Mouse (Mus musculus) heart, embryonic 13.5 days (tissue): ENCODE results near the gene Snph. TPM values are rescaled to one million over a fixed set of nuclear protein-coding genes. Genes with fewer than 3 reads are reported as not detected.

ENCODE experiments used
- ATAC-seq: fragments of 200-750 bp; cut with Nextera tagmentation; 2 replicates; pipeline ENCODE4 v1.8.0; 2017; ENCODE audit warnings: moderate TSS enrichment; ENCODE audit not compliant: insufficient number of reproducible peaks, low FRiP score, low TSS enrichment; ENCODE audit errors: extremely low read depth
- H3K27ac ChIP-seq: fragments of 300-500 bp; sonication (generic); replicated peaks from 2 replicates; pipeline ENCODE4 v1.5.1; 2015; ENCODE audit warnings: moderate library complexity, mild to moderate bottlenecking, inconsistent platforms
- H3K27me3 ChIP-seq: fragments of 300-500 bp; sonication (generic); replicated peaks from 2 replicates; pipeline ENCODE4 v1.6.1; 2015; ENCODE audit warnings: mild to moderate bottlenecking, inconsistent platforms
- H3K36me3 ChIP-seq: fragments of 300-500 bp; sonication (generic); 2 replicates; pipeline ENCODE4 v1.6.1; 2015; ENCODE audit warnings: mild to moderate bottlenecking, inconsistent platforms
- H3K4me1 ChIP-seq: fragments of 300-500 bp; sonication (generic); 2 replicates; pipeline ENCODE4 v1.6.1; 2015; ENCODE audit warnings: inconsistent platforms
- H3K4me2 ChIP-seq: fragments of 300-500 bp; sonication (generic); 2 replicates; pipeline ENCODE4 v1.6.1; 2015; ENCODE audit warnings: inconsistent platforms, mild to moderate bottlenecking, moderate library complexity
- H3K4me3 ChIP-seq: fragments of 300-500 bp; sonication (generic); 2 replicates; pipeline ENCODE4 v1.5.1; 2015; ENCODE audit warnings: moderate library complexity, mild to moderate bottlenecking, inconsistent platforms
- H3K9ac ChIP-seq: fragments of 300-500 bp; sonication (generic); 2 replicates; pipeline ENCODE4 v1.6.1; 2015; ENCODE audit warnings: inconsistent platforms, mild to moderate bottlenecking, moderate library complexity
- H3K9me3 ChIP-seq: fragments of 300-500 bp; sonication (generic); 2 replicates; pipeline ENCODE4 v1.6.1; 2016; ENCODE audit warnings: inconsistent platforms
- WGBS: fragments of 180-500 bp; shearing (Covaris S2); methylation state at CpG from one replicate; pipeline ENCODE4 v1.1.7; 2015; ENCODE audit warnings: mixed read lengths; 5-methylcytosine and 5-hydroxymethylcytosine counted together
- polyA plus RNA-seq: library from polyadenylated mRNA; unstranded; fragments of >200 nt; fragmentation: Nextera tagmentation; extraction: Ambion mirVana; gene quantifications from 2 replicates; pipeline ENCODE4 v1.2.1, GENCODE M21; 2015

Gene Snph
- polyA plus RNA-seq, 1 experiment from 2014 or later = 0.37 TPM

GRCm38 (mm10) chr2:151542323-151543062 is 89.9 kb downstream of the Snph start, which contains the start of gene Fkbp1a:
Gene Fkbp1a, plus strand, starts transcription at chr2:151542483.
- H3K27ac ChIP-seq = peak within 1 kb of the TSS; percentile 95
- WGBS = under 1% methylated on average over 68 of the region's 93 CpGs
- H3K9me3 ChIP-seq = no peaks in the 10 kb centered on the region
- H3K9ac ChIP-seq = peak within 1 kb of the TSS; percentile 97
- no peaks in the 10 kb centered on the region for H3K27me3 ChIP-seq
- peak; percentile 86 for ATAC-seq
- H3K4me2 ChIP-seq = peak within 1 kb of the TSS; percentile 88
- peaks cover 36% of the 10 kb centered on the region for H3K36me3 ChIP-seq
- H3K4me3 ChIP-seq = peak within 1 kb of the TSS; percentile 92
- peaks cover 50% of the 10 kb centered on the region for H3K4me1 ChIP-seq

Other genes with a start within 250 kb of the Snph start
- gene 4921509C19Rik, start 156.4 kb downstream of the Snph start, polyA plus RNA-seq = not detected in 2 replicates
- gene Nsfl1c, start 138.4 kb downstream of the Snph start, polyA plus RNA-seq = 149 and 171 TPM in 2 replicates
- 657 and 732 TPM in 2 replicates for gene Fkbp1a, start 90.1 kb downstream of the Snph start, polyA plus RNA-seq
- gene Sdcbp2, start 60.0 kb downstream of the Snph start, polyA plus RNA-seq = 1.6 and 2.0 TPM in 2 replicates
- gene Rad21l, start 35.9 kb upstream of the Snph start, polyA plus RNA-seq = not detected in 2 replicates
- gene Tmem74b, start 69.4 kb upstream of the Snph start, polyA plus RNA-seq = 1.8 and 3.1 TPM in 2 replicates
- 27.9 and 28.0 TPM in 2 replicates for gene Psmf1, start 111.6 kb upstream of the Snph start, polyA plus RNA-seq
- gene Rspo4, start 210.3 kb upstream of the Snph start, polyA plus RNA-seq = not detected in 2 replicates